Mouse (Mus musculus) kidney, embryonic 14.5 days (tissue): Measurements from ENCODE around the gene Gstt4. TPM values are rescaled to one million over a fixed set of nuclear protein-coding genes. Genes with fewer than 3 reads are reported as not detected.
A peak's percentile ranks its signal among the peaks of the same experiment; 100 is the strongest.

Source experiments
- ATAC-seq: fragments of 200-750 bp; cut with Nextera tagmentation; 2 replicates; pipeline ENCODE4 v1.8.0; 2017; ENCODE audit warnings: moderate number of reproducible peaks, mild to moderate bottlenecking, moderate TSS enrichment, moderate library complexity; ENCODE audit not compliant: low FRiP score, low TSS enrichment
- H3K27ac ChIP-seq: fragments of 300-500 bp; sonication (generic); 2 replicates; pipeline ENCODE4 v1.5.1; 2014; ENCODE audit warnings: low read depth, mild to moderate bottlenecking, low read length, moderate library complexity, mixed read lengths
- H3K27me3 ChIP-seq: fragments of 300-500 bp; sonication (generic); 2 replicates; pipeline ENCODE4 v1.6.1; 2014; ENCODE audit warnings: mild to moderate bottlenecking, low read length; ENCODE audit not compliant: control insufficient read depth, insufficient read depth
- H3K36me3 ChIP-seq: fragments of 300-500 bp; sonication (generic); 2 replicates; pipeline ENCODE4 v1.6.1; 2014; ENCODE audit warnings: low read length, mixed read lengths; ENCODE audit not compliant: control insufficient read depth, insufficient read depth
- H3K4me1 ChIP-seq: fragments of 300-500 bp; sonication (generic); 2 replicates; pipeline ENCODE4 v1.6.1; 2014; ENCODE audit warnings: low read length, mixed read lengths; ENCODE audit not compliant: control insufficient read depth, insufficient read depth
- H3K4me2 ChIP-seq: fragments of 300-500 bp; sonication (generic); replicated peaks from 2 replicates; pipeline ENCODE4 v1.6.1; 2014; ENCODE audit warnings: low read depth, mild to moderate bottlenecking, low read length
- H3K4me3 ChIP-seq: fragments of 300-500 bp; sonication (generic); 2 replicates; pipeline ENCODE4 v1.5.1; 2014; ENCODE audit warnings: mild to moderate bottlenecking, low read length
- H3K9ac ChIP-seq: fragments of 300-500 bp; sonication (generic); 2 replicates; pipeline ENCODE4 v1.6.1; 2014; ENCODE audit warnings: low read depth, mild to moderate bottlenecking, low read length, moderate library complexity
- H3K9me3 ChIP-seq: fragments of 300-500 bp; sonication (generic); 2 replicates; pipeline ENCODE4 v1.6.1; 2016; ENCODE audit warnings: low read length; ENCODE audit not compliant: control insufficient read depth
- WGBS: fragments of 180-500 bp; shearing (Covaris S2); extraction: QIAGEN DNeasy Blood & Tissue Kit; methylation state at CpG from one replicate; pipeline ENCODE4 v1.1.7; 2014; 5-methylcytosine and 5-hydroxymethylcytosine counted together
- polyA plus RNA-seq: library from polyadenylated mRNA; unstranded; fragments of >200 nt; fragmentation: Nextera tagmentation; extraction: Ambion mirVana; gene quantifications from 2 replicates; pipeline ENCODE4 v1.2.1, GENCODE M21; 2014

Gstt4 gene
- polyA plus RNA-seq, 1 experiment from 2014 or later, result not detected

DNA sequence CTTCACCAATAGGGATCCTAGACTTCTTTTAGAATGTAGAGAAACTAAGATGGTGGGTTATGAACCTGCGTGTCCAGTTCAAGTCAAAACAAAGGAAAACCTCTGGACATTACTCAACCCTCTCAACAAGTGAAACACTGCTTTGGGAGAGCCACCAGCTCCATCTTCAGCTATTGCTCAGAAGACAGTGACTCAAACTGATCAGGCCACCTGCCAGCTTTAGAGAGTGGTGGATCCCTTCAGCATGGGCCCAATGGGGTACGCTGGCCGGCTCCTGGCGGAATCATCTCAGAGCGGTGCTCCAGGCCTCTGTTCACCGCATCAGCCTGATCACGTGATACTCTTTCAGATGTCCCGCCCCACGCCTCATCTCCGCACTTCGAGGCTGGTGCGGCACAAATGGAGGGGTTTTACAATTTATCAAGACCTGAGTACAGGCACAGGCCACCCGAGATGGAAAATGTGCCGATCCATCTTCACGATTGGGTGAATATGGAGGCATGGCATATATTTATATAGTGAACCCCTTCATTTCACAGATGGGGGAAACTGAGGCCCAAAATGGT, 33.2 kb upstream of the Gstt4 start:
- no peak overlapping the region for H3K4me2 ChIP-seq
- H3K36me3 ChIP-seq, result peaks cover 19% of the 10 kb centered on the region; the same call in 1 of the 2 replicates
- H3K4me1 ChIP-seq, result peaks cover 14% of the 10 kb centered on the region; the same call in 1 of the 2 replicates
- no peak overlapping the region for H3K9ac ChIP-seq
- no peak overlapping the region for H3K27ac ChIP-seq
- WGBS, result 94% methylated on average over 15 of the region's 15 CpGs
- no peak overlapping the region for H3K4me3 ChIP-seq
- H3K9me3 ChIP-seq, result no peaks in the 10 kb centered on the region
- ATAC-seq, result no peak
- H3K27me3 ChIP-seq, result no peaks in the 10 kb centered on the region

DNA sequence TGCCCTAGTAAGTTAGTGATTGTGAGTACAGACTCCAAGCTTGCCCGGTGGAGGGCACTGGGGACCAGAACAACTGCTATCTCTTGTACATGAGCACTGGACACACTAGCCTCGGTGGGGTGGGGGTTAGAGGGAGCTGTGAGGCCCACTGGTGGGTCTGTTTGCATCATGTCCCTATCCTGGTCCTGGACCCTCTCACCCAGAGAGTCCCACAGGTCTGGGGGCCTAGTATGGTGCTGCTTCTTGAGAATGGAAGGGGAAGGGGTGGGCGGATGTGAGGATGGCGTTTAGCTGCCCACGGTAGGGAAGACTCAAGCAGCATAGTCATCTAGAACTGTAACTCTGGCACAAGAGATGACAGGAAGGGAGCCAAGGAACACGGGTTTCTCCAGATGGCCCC, 32.4 kb upstream of the Gstt4 start:
- Histone ChIP-seq H3K9me3 (no peaks in the 10 kb centered on the region), H3K4me2 (no peak overlapping the region), H3K27ac (no peak overlapping the region), H3K36me3 (peaks cover 19% of the 10 kb centered on the region; the same call in 1 of the 2 replicates), H3K9ac (no peak overlapping the region), H3K27me3 (no peaks in the 10 kb centered on the region), H3K4me3 (no peak overlapping the region), H3K4me1 (0 out of 2 replicates have a peak, but pooled peaks cover 14% of the 10 kb centered on the region)
- no peak for ATAC-seq
- WGBS, result 82% methylated on average over 6 of the region's 6 CpGs

DNA sequence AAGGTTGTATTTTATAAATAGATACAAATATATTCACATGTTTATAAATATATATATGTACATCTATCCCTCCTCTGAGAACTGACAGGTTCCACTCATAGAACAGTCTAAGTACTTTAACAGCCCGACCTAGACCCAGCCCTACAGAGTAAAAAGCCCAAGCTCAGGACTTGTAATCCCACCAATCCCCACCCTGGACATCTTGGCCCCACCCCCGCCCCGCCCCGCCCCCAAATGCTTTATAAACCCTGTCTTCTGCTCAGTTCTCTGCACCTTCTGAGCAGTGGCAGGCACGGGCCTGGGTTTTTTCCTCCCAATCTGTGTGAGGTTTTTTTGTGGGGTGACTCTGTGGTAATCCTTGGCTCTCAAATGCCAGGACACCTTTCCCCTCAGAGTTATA, 31.8 kb upstream of the Gstt4 start:
- no peaks in the 10 kb centered on the region for H3K9me3 ChIP-seq
- H3K36me3 ChIP-seq, result peaks cover 19% of the 10 kb centered on the region; the same call in 1 of the 2 replicates
- H3K27me3 ChIP-seq, result no peaks in the 10 kb centered on the region
- H3K4me1 ChIP-seq, result 0 out of 2 replicates have a peak, but pooled peaks cover 14% of the 10 kb centered on the region
- H3K4me3 ChIP-seq, result no peak overlapping the region
- 48% methylated on average over 5 of the region's 5 CpGs for WGBS
- no peak overlapping the region for H3K9ac ChIP-seq
- H3K4me2 ChIP-seq, result no peak overlapping the region
- H3K27ac ChIP-seq, result no peak overlapping the region
- ATAC-seq, result no peak

DNA sequence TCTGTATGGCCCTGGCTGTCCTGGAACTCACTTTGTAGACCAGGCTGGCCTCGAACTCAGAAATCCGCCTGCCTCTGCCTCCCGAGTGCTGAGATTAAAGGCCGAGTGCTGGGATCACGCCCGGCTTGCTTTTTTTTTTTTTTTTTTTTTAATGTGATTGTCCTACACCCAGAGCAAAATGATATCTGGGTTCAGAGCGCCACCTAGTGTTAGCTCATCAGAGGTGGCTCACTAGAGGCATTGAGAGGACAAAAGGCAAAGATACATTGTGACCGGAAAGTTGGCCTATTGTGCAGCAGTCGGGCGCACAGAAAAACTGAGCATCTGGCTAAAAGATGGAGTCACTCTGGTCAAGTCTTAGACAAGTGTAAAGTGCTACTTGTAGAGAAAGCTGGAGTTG, 31.1 kb upstream of the Gstt4 start:
- no peak overlapping the region for H3K27ac ChIP-seq

DNA sequence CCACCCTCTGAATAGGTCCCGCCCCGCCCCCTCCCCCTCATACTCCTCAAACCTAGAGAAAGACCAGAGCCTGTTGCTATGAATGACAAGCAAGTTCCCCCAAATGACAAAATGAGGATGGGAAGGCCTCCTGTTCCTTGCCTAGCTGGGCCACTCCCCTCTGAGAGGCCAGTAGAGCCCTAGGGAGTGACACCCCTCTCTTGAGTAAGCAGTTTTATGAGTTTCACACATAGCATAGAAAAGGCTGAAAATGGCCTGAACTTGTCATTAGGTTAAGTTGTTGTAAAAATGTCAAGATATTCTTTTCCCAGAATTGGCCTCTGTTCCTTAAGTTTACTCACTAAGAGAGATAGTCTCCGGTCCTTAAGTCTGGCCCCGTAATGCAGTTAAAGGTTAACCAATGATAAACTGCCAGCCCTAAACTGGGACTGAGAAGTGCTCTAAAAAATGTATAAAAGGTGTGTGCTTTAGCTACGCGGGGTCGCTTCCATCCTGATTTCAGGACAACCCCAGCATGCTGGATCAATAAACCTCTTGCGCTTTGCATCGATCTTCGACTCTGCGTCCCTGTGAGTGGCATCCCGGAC, 30.3 kb upstream of the Gstt4 start:
- ATAC-seq, result no peak
- WGBS, result 92% methylated on average over 12 of the region's 12 CpGs
- Histone ChIP-seq H3K27me3 (no peaks in the 10 kb centered on the region), H3K27ac (no peak overlapping the region), H3K4me1 (0 out of 2 replicates have a peak, but pooled peaks cover 3% of the 10 kb centered on the region), H3K36me3 (peaks cover 11% of the 10 kb centered on the region; the same call in 1 of the 2 replicates), H3K4me2 (no peak overlapping the region), H3K9me3 (no peaks in the 10 kb centered on the region), H3K4me3 (no peak overlapping the region), H3K9ac (no peak overlapping the region)

More for the DNA sequence above, 31.1 kb upstream of the Gstt4 start:
- peaks cover 19% of the 10 kb centered on the region; the same call in 1 of the 2 replicates for H3K36me3 ChIP-seq
- H3K27me3 ChIP-seq, result no peaks in the 10 kb centered on the region
- no peaks in the 10 kb centered on the region for H3K9me3 ChIP-seq
- H3K4me2 ChIP-seq, result no peak overlapping the region
- no peak overlapping the region for H3K9ac ChIP-seq
- ATAC-seq, result peak; percentile 3; the same call in 1 of the 2 replicates
- no peak overlapping the region for H3K4me3 ChIP-seq
- H3K4me1 ChIP-seq, result 0 out of 2 replicates have a peak, but pooled peaks cover 8% of the 10 kb centered on the region
- 32% methylated on average over 10 of the region's 10 CpGs for WGBS

- H3K9ac ChIP-seq, result no peak overlapping the region
- no peaks in the 10 kb centered on the region for H3K27me3 ChIP-seq
- H3K27ac ChIP-seq, result no peak overlapping the region
- WGBS, result 38% methylated on average over 3 of the region's 3 CpGs
- no peak overlapping the region for H3K4me3 ChIP-seq
- no peaks in the 10 kb centered on the region for H3K9me3 ChIP-seq
- no peaks in the 10 kb centered on the region for H3K4me1 ChIP-seq
- H3K4me2 ChIP-seq, result no peak overlapping the region
- ATAC-seq, result no peak
- peaks cover 1% of the 10 kb centered on the region; the same call in 1 of the 2 replicates for H3K36me3 ChIP-seq
Measured at GRCm38 (mm10) chr10:75851681-75852080, 29.3 kb upstream of the Gstt4 start.

- Histone ChIP-seq H3K36me3 (no peaks in the 10 kb centered on the region), H3K27me3 (no peaks in the 10 kb centered on the region)
Measured at GRCm38 (mm10) chr10:75851076-75851475, 28.7 kb upstream of the Gstt4 start.

DNA sequence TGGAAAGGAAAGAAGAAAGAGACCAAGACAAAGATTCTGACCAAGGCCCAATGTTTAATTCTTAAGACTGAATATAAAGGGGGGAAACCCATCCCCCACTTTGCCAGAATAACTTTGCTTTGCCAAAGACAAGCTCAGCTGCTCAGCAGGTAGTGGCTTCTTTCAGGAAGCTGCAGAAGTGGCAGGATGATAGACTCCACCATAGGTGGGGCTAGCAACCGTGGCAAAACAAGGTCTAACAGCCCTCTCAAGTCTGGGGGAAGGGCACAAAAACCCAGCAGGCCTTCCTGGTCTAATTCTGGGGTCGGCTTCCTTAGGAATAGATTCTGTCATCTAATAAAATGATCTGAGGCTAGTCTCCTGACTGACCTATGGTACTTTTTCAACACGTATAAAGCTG, 26.0 kb upstream of the Gstt4 start:
- H3K4me1 ChIP-seq, result no peaks in the 10 kb centered on the region
- 25% methylated on average over 3 of the region's 3 CpGs for WGBS
- no peaks in the 10 kb centered on the region for H3K9me3 ChIP-seq
- no peak overlapping the region for H3K27ac ChIP-seq
- no peaks in the 10 kb centered on the region for H3K36me3 ChIP-seq
- no peak overlapping the region for H3K9ac ChIP-seq
- H3K27me3 ChIP-seq, result no peaks in the 10 kb centered on the region
- H3K4me2 ChIP-seq, result no peak overlapping the region
- H3K4me3 ChIP-seq, result no peak overlapping the region
- no peak for ATAC-seq

More at GRCm38 (mm10) chr10:75851076-75851475, 28.7 kb upstream of the Gstt4 start:
- Histone ChIP-seq H3K4me2 (no peak overlapping the region), H3K27ac (no peak overlapping the region), H3K9me3 (no peaks in the 10 kb centered on the region), H3K4me1 (no peaks in the 10 kb centered on the region), H3K9ac (no peak overlapping the region), H3K4me3 (no peak overlapping the region)
- whole genome bisulfite sequencing, result 2% methylated on average over 6 of the region's 6 CpGs
- no peak for ATAC-seq

- H3K27ac ChIP-seq, result no peak overlapping the region
- 75% methylated on average over 6 of the region's 6 CpGs for WGBS
- no peaks in the 10 kb centered on the region for H3K4me1 ChIP-seq
- no peaks in the 10 kb centered on the region for H3K9me3 ChIP-seq
- H3K4me3 ChIP-seq, result no peak overlapping the region
- H3K27me3 ChIP-seq, result no peaks in the 10 kb centered on the region
- ATAC-seq, result no peak
- H3K9ac ChIP-seq, result no peak overlapping the region
- H3K36me3 ChIP-seq, result no peaks in the 10 kb centered on the region
- no peak overlapping the region for H3K4me2 ChIP-seq
Measured at GRCm38 (mm10) chr10:75845306-75845930, 23.1 kb upstream of the Gstt4 start.
